Mouse (Mus musculus) thymus, adult 2 months (tissue): ENCODE data around the gene Gm49380. TPM values are rescaled to one million over a fixed set of nuclear protein-coding genes. Genes with fewer than 3 reads are reported as not detected.

ENCODE experiments used
- DNase-seq: peaks from one replicate; pipeline ENCODE4 v3.0.0; 2021
- H3K27ac ChIP-seq: fragments of 200-500 bp; 2 replicates; pipeline ENCODE4 v1.5.1; 2012; ENCODE audit warnings: low read length, control low read depth; ENCODE audit not compliant: control insufficient read depth, insufficient read depth
- H3K27me3 ChIP-seq: fragments of 200-500 bp; 2 replicates; pipeline ENCODE4 v1.6.1; 2012; ENCODE audit warnings: mild to moderate bottlenecking, low read length, moderate library complexity, mixed read lengths; ENCODE audit not compliant: control insufficient read depth, insufficient read depth
- H3K36me3 ChIP-seq: fragments of 200-500 bp; 2 replicates; pipeline ENCODE4 v1.6.1; 2012; ENCODE audit warnings: mild to moderate bottlenecking, low read length, moderate library complexity; ENCODE audit not compliant: control insufficient read depth, insufficient read depth
- H3K4me1 ChIP-seq: fragments of 200-500 bp; replicated peaks from 2 replicates; pipeline ENCODE4 v1.6.1; 2012; ENCODE audit warnings: low read length; ENCODE audit not compliant: control insufficient read depth, insufficient read depth
- H3K4me3 ChIP-seq: fragments of 200-500 bp; 2 replicates; pipeline ENCODE4 v1.5.1; 2012; ENCODE audit warnings: mild to moderate bottlenecking, low read length, control low read depth, moderate library complexity; ENCODE audit not compliant: control insufficient read depth, insufficient read depth
- CTCF ChIP-seq: fragments of 200-500 bp; IDR thresholded peaks from 2 replicates; pipeline ENCODE4 v1.5.1; 2012; ENCODE audit warnings: mild to moderate bottlenecking, control low read depth, low read length, moderate library complexity, borderline replicate concordance; ENCODE audit not compliant: control insufficient read depth, poor library complexity, insufficient read depth; ENCODE audit errors: extremely low read depth
- POLR2A ChIP-seq: fragments of 200-500 bp; IDR thresholded peaks from 2 replicates; pipeline ENCODE4 v1.6.1; 2012; ENCODE audit warnings: mild to moderate bottlenecking, low read length, control low read depth, moderate library complexity; ENCODE audit not compliant: control insufficient read depth, poor library complexity, insufficient read depth; ENCODE audit errors: extremely low read depth
- WGBS: fragments of 180-500 bp; shearing (Covaris S2); methylation state at CpG from one replicate; pipeline ENCODE4 v1.1.7; 2018; 5-methylcytosine and 5-hydroxymethylcytosine counted together
- polyA plus RNA-seq: library from polyadenylated mRNA; depleted of rRNA; stranded (reverse); fragments of >200 nt; gene quantifications from 2 replicates; pipeline ENCODE4 v1.2.3, GENCODE M21; 2012

The Gm49380 gene
- polyA plus RNA-seq, 1 experiment = not detected

DNA sequence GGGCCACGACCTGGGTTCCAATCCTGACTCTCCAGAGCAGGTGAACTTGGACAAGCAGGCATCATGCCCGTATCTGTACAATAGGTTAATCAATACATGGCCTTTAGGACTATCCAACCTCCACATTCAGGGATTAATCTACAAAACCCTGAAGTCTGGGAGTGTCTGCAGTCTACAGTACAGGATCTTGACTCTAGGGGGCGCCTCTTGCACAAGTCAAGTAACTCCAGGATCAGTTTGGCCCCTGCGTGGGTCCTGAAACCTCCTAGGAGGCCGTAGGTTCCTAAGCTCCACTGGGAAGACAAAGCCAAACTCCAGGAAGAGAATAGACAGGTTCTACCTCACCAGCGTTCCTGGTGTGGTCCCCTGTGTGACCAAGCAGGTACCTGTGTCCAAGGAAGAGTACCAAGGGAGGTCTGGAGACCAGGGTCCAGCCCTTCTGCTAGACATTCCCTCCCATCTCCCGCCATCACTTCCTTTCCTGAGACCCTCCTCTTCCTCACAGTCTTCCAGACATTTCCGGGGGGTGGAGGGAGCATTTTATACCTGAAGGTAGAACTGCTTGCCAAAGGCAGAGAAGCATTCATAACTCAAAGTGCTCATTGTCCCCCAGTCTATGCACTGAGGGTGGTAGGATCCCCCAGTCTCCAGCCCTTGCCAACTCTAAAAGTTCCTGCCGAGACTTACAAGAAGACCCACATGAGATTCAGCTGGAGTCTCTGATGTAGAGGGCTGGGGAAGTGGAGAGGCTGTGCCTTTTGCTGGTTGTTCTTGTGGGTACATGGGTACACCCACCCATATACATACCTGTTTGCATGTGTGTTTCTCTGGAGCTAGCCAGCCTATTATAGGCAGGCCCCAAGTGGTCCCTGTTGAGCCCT is 38.7 kb downstream of the Gm49380 start:
- Histone ChIP-seq H3K27me3 (no peaks in the 10 kb centered on the region), H3K36me3 (no peaks in the 10 kb centered on the region), H3K4me3 (no peak overlapping the region), H3K4me1 (peaks cover 10% of the 10 kb centered on the region), H3K27ac (no peak overlapping the region)
- peak; percentile 36; the same call in 1 of the 2 replicates for TF ChIP-seq CTCF
- TF ChIP-seq POLR2A = no peak
- 66% methylated on average over 9 of the region's 9 CpGs for WGBS
- DNase-seq = peak; percentile 54

DNA sequence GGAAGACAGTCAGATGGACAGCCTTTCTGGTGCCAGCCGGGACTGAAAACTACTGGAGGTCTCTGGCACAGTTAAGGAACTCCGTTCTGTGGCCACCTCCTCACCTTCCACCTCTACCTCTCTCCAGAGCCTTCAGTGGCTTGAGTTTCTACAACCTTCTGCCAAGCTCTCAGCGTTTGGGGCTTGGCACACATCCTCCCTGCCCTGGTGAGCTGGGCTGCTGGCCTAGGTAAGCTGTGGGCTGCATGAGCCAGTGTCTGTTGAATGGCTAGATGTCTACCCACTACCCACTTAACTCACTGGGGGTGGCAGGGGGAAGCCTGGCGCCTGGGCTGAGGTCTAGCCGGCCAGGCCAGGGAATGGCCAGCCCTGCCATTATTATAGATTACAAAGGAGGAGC is 40.2 kb downstream of the Gm49380 start:
- Histone ChIP-seq H3K27me3 (no peaks in the 10 kb centered on the region), H3K4me3 (no peak overlapping the region), H3K36me3 (no peaks in the 10 kb centered on the region), H3K4me1 (peaks cover 11% of the 10 kb centered on the region), H3K27ac (no peak overlapping the region)
- no peak for TF ChIP-seq CTCF
- no peak for DNase-seq
- WGBS = 94% methylated on average over 5 of the region's 5 CpGs

DNA sequence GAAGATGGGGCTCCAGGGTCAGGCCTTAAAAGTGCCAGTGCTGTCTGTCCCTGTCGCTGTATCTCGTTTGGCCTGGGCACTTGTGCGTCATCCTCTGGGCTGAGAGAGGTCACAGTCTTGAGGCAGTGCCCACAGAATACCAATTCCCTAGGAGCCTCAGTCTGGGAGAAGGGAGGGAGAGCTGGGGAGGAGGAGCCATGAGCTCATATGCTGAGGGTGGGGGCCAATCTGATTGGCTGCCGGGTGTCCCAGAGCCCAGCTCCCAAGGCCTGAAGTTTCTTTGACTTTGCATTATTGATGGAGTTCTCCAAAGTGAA is 40.7 kb downstream of the Gm49380 start:
- Histone ChIP-seq H3K27me3 (no peaks in the 10 kb centered on the region), H3K36me3 (no peaks in the 10 kb centered on the region), H3K4me3 (no peak overlapping the region), H3K4me1 (peaks cover 16% of the 10 kb centered on the region), H3K27ac (no peak overlapping the region)
- TF ChIP-seq CTCF = no peak
- no peak for TF ChIP-seq POLR2A
- DNase-seq = no peak
- 89% methylated on average over 4 of the region's 4 CpGs for WGBS

DNA sequence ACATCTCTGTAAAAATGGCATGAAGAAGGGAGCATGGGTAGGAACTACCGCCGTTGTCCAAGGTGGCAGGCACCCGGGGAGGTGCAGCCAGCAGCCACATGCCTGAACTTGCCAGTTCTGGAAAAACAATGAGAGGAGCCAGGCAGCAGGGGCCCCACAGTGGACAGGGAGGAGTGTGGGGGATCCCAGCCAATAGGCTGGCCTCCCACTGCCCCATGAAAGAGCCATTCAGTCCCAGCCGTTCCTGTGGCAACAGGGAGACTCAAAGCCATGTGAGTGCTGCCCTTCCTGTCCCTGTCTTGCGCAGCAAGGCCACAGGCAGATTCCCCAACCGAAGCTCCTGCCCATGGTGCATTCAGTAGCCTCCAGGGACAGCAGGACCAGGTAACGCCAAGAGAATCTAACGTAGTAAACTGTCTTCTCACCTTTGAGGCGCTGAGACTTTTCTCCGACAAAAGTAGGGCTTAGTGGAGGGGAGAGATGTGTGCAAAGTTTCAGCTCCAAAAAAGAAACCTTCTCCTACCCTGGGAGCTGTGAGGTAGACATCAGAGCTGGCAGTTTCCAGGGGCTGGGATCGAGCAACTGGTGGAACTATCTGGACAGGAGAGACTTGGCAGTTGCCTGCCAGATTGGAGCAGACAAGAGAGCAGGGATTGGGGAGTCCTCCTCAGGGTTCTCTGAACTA is 41.2 kb downstream of the Gm49380 start:
- no peak overlapping the region for H3K4me3 ChIP-seq
- H3K27ac ChIP-seq = no peak overlapping the region
- no peaks in the 10 kb centered on the region for H3K27me3 ChIP-seq
- WGBS = 81% methylated on average over 11 of the region's 11 CpGs
- H3K4me1 ChIP-seq = peaks cover 21% of the 10 kb centered on the region
- H3K36me3 ChIP-seq = no peaks in the 10 kb centered on the region
- TF ChIP-seq CTCF = no peak
- no peak for TF ChIP-seq POLR2A
- DNase-seq = no peak

DNA sequence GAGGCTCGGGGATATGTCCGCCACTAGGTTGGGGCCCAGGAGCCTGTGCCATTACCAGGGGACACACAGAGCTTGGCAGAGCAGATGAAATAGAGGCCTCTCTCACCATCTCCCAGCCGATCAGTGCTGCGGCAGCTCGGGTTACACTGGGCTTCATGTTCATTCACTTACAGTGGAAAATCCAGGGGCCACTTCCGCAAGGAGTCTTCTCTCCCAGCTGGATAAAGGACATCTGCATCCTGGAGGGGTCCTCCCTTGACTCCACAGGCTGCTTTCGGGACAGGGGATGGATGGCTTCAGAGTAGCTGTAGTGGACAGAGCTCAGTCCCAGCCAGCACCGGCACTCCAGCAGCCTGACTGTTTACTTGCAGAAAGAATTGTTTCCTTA is 42.5 kb downstream of the Gm49380 start:
- Histone ChIP-seq H3K27ac (no peak overlapping the region), H3K4me1 (peaks cover 25% of the 10 kb centered on the region), H3K36me3 (no peaks in the 10 kb centered on the region), H3K4me3 (no peak overlapping the region), H3K27me3 (no peaks in the 10 kb centered on the region)
- no peak for TF ChIP-seq CTCF
- no peak for TF ChIP-seq POLR2A
- WGBS = 84% methylated on average over 8 of the region's 8 CpGs
- no peak for DNase-seq

DNA sequence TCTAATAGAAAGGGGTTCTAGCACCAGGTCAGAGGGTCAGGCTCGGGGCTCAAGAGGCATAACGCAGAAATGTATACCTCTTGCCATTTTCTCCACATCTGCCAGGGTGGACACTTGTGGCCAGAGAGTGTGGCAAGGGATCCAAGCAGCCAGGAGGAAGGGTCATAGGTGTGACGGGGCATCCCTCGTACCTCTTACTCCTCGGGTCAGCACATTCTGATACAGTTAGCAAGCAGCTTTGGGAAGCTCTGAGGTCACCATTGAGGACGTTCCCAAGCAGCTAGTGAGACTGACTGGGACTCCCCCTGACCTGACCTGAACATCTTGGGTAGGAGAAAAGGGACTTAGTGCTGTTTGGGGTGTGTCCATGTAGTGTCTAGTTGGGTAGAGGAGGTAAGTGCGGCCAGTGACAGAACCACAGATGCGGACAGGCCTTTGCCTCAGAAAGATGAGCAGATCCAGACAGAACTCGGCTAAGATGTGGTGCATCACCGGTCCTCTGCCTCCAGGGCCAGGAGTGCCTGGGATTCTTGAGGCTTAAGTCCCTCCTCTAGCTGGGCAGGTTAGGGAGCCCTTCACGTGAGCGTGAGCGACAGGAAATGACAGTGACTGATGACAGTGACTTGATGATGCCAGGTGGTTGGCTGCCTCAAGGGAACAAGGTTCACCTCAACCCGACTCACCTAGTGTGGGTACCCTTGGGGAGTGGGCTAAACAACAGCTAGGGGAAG is 43.0 kb downstream of the Gm49380 start:
- no peak for DNase-seq
- H3K4me3 ChIP-seq = no peak overlapping the region
- TF ChIP-seq POLR2A (no peak), CTCF (no peak)
- no peaks in the 10 kb centered on the region for H3K27me3 ChIP-seq
- WGBS = 82% methylated on average over 14 of the region's 14 CpGs
- H3K36me3 ChIP-seq = no peaks in the 10 kb centered on the region
- H3K4me1 ChIP-seq = peaks cover 25% of the 10 kb centered on the region
- no peak overlapping the region for H3K27ac ChIP-seq

DNA sequence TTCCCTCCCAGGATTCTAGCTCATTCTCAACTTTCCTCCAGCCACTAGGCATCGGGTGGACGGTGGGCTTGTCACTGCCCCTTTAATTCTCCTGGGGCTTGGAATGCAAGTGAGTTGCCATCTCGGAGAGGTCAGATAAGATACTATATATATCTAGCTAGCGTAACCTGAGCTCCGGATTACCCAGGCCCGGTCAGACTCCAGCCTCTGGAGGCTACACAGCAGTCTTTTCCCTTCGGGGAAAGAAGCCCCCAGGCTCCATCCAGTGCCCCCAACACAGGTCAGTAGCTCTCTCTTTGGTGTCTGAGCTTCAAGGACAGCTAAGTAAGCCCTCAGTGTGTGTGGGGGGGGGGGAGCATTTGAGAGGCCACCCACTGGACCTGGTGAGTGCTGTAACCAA is 44.0 kb downstream of the Gm49380 start:
- no peak for TF ChIP-seq POLR2A
- no peak for TF ChIP-seq CTCF
- Histone ChIP-seq H3K4me3 (no peak overlapping the region), H3K36me3 (no peaks in the 10 kb centered on the region), H3K4me1 (peaks cover 25% of the 10 kb centered on the region), H3K27me3 (no peaks in the 10 kb centered on the region), H3K27ac (no peak overlapping the region)
- DNase-seq = no peak
- 90% methylated on average over 7 of the region's 7 CpGs for WGBS
